Mouse (Mus musculus): Measurements from ENCODE around the gene Ctu1. TPM values are rescaled to one million over a fixed set of nuclear protein-coding genes. Genes with fewer than 3 reads are reported as not detected.

Ctu1 gene
- polyA plus RNA-seq, 1 experiment from 2014 or later = 31.9 TPM

GRCm38 (mm10) chr7:43712267-43712666, 40.5 kb downstream of the Ctu1 start, which contains the start of gene Klk13:
Gene Klk13, plus strand, starts transcription at chr7:43712567.
- no peaks in the 10 kb centered on the region for H3K4me1 ChIP-seq (replicated peaks; ENCODE audit: control insufficient read depth, insufficient read depth, low read length)

GRCm38 (mm10) chr7:43712917-43713316, 41.1 kb downstream of the Ctu1 start:
- WGBS = 12% methylated on average over 9 of the region's 9 CpGs
- no peak overlapping the region for H3K9ac ChIP-seq (replicated peaks; ENCODE audit: low read depth, low read length)
- H3K9me3 ChIP-seq (ENCODE audit: control insufficient read depth, low read length) = no peaks in the 10 kb centered on the region
- no peak for ATAC-seq
- no peak overlapping the region for H3K4me3 ChIP-seq (replicated peaks; ENCODE audit: low read length)
- no peak overlapping the region for H3K27ac ChIP-seq (ENCODE audit: low read length)
- H3K4me1 ChIP-seq (replicated peaks; ENCODE audit: control insufficient read depth, insufficient read depth, low read length) = no peaks in the 10 kb centered on the region
- H3K27me3 ChIP-seq (replicated peaks; ENCODE audit: control insufficient read depth, insufficient read depth, low read length) = no peaks in the 10 kb centered on the region
- no peaks in the 10 kb centered on the region for H3K36me3 ChIP-seq (ENCODE audit: control insufficient read depth, insufficient read depth)
- H3K4me2 ChIP-seq (ENCODE audit: low read length) = no peak overlapping the region

More at GRCm38 (mm10) chr7:43712267-43712666, 40.5 kb downstream of the Ctu1 start, which contains the start of gene Klk13:
- H3K27me3 ChIP-seq (replicated peaks; ENCODE audit: control insufficient read depth, insufficient read depth, low read length) = no peaks in the 10 kb centered on the region
- no peak for ATAC-seq
- H3K9me3 ChIP-seq (ENCODE audit: control insufficient read depth, low read length) = no peaks in the 10 kb centered on the region
- no peak within 1 kb of the TSS for H3K4me2 ChIP-seq (ENCODE audit: low read length)
- 54% methylated on average over 4 of the region's 4 CpGs for whole genome bisulfite sequencing
- H3K4me3 ChIP-seq (replicated peaks; ENCODE audit: low read length) = no peak within 1 kb of the TSS
- no peaks in the 10 kb centered on the region for H3K36me3 ChIP-seq (ENCODE audit: control insufficient read depth, insufficient read depth)
- no peak within 1 kb of the TSS for H3K9ac ChIP-seq (replicated peaks; ENCODE audit: low read depth, low read length)
- H3K27ac ChIP-seq (ENCODE audit: low read length) = no peak within 1 kb of the TSS

- Histone ChIP-seq H3K36me3 (ENCODE audit: control insufficient read depth, insufficient read depth) (no peaks in the 10 kb centered on the region), H3K4me3 (replicated peaks; ENCODE audit: low read length) (no peak overlapping the region), H3K4me2 (ENCODE audit: low read length) (no peak overlapping the region; the same call in 1 of the 2 replicates), H3K9me3 (ENCODE audit: control insufficient read depth, low read length) (no peaks in the 10 kb centered on the region), H3K27me3 (replicated peaks; ENCODE audit: control insufficient read depth, insufficient read depth, low read length) (no peaks in the 10 kb centered on the region), H3K4me1 (replicated peaks; ENCODE audit: control insufficient read depth, insufficient read depth, low read length) (no peaks in the 10 kb centered on the region), H3K27ac (ENCODE audit: low read length) (no peak overlapping the region), H3K9ac (replicated peaks; ENCODE audit: low read depth, low read length) (no peak overlapping the region)
- WGBS = 8% methylated on average over 17 of the region's 19 CpGs
- no peak for ATAC-seq
These were observed 42.0 kb downstream of the Ctu1 start for GRCm38 (mm10) chr7:43713741-43714351.

Other genes with a start within 250 kb of the Ctu1 start
- gene Lim2, start 244.3 kb upstream of the Ctu1 start, polyA plus RNA-seq (2015; fragmentation: Nextera tagmentation; extraction: Ambion mirVana) = not detected in 2 replicates
- not detected in 2 replicates for gene Nkg7, start 234.9 kb upstream of the Ctu1 start, polyA plus RNA-seq (2015; fragmentation: Nextera tagmentation; extraction: Ambion mirVana)
- not detected in 2 replicates for gene Cldnd2, start 231.2 kb upstream of the Ctu1 start, polyA plus RNA-seq (2015; fragmentation: Nextera tagmentation; extraction: Ambion mirVana)
- 123 and 127 TPM in 2 replicates for gene Etfb, start 227.9 kb upstream of the Ctu1 start, polyA plus RNA-seq (2015; fragmentation: Nextera tagmentation; extraction: Ambion mirVana)
- 0.42 TPM in 1 of 2 replicates, not detected in the other for gene Gm45233, start 227.9 kb upstream of the Ctu1 start, polyA plus RNA-seq (2015; fragmentation: Nextera tagmentation; extraction: Ambion mirVana)
- gene Vsig10l, start 208.9 kb upstream of the Ctu1 start, polyA plus RNA-seq (2015; fragmentation: Nextera tagmentation; extraction: Ambion mirVana) = 5.5 and 7.3 TPM in 2 replicates
- gene Iglon5, start 181.9 kb upstream of the Ctu1 start, polyA plus RNA-seq (2015; fragmentation: Nextera tagmentation; extraction: Ambion mirVana) = 4.3 and 4.5 TPM in 2 replicates
- not detected in 2 replicates for gene 4931406B18Rik, start 166.1 kb upstream of the Ctu1 start, polyA plus RNA-seq (2015; fragmentation: Nextera tagmentation; extraction: Ambion mirVana)
- 0.92 and 1.9 TPM in 2 replicates for gene Cd33, start 127.6 kb upstream of the Ctu1 start, polyA plus RNA-seq (2015; fragmentation: Nextera tagmentation; extraction: Ambion mirVana)
- 12.5 TPM in 2 replicates for gene Zfp658, start 109.8 kb upstream of the Ctu1 start, polyA plus RNA-seq (2015; fragmentation: Nextera tagmentation; extraction: Ambion mirVana)
- 18.5 and 20.9 TPM in 2 replicates for gene Zfp719, start 92.4 kb upstream of the Ctu1 start, polyA plus RNA-seq (2015; fragmentation: Nextera tagmentation; extraction: Ambion mirVana)
- gene Zfp819, start 64.8 kb upstream of the Ctu1 start, polyA plus RNA-seq (2015; fragmentation: Nextera tagmentation; extraction: Ambion mirVana) = 0.23 and 0.26 TPM in 2 replicates
- gene Ceacam18, start 37.3 kb upstream of the Ctu1 start, polyA plus RNA-seq (2015; fragmentation: Nextera tagmentation; extraction: Ambion mirVana) = not detected in 2 replicates
- 0.12 and 0.29 TPM in 2 replicates for gene Siglece, start 11.9 kb upstream of the Ctu1 start, polyA plus RNA-seq (2015; fragmentation: Nextera tagmentation; extraction: Ambion mirVana)
- gene Klk14, start 18.4 kb downstream of the Ctu1 start, polyA plus RNA-seq (2015; fragmentation: Nextera tagmentation; extraction: Ambion mirVana) = not detected in 2 replicates
- gene Klk13, start 40.6 kb downstream of the Ctu1 start, polyA plus RNA-seq (2015; fragmentation: Nextera tagmentation; extraction: Ambion mirVana) = not detected in 2 replicates
- not detected in 2 replicates for gene Klk12, start 96.9 kb downstream of the Ctu1 start, polyA plus RNA-seq (2015; fragmentation: Nextera tagmentation; extraction: Ambion mirVana)
- gene Klk11, start 102.6 kb downstream of the Ctu1 start, polyA plus RNA-seq (2015; fragmentation: Nextera tagmentation; extraction: Ambion mirVana) = not detected in 2 replicates
- gene Klk10, start 109.0 kb downstream of the Ctu1 start, polyA plus RNA-seq (2015; fragmentation: Nextera tagmentation; extraction: Ambion mirVana) = 0.35 TPM in 2 replicates
- gene Klk9, start 119.9 kb downstream of the Ctu1 start, polyA plus RNA-seq (2015; fragmentation: Nextera tagmentation; extraction: Ambion mirVana) = 0.23 TPM in 1 of 2 replicates, not detected in the other
- 5.8 and 6.8 TPM in 2 replicates for gene Klk8, start 125.6 kb downstream of the Ctu1 start, polyA plus RNA-seq (2015; fragmentation: Nextera tagmentation; extraction: Ambion mirVana)
- not detected in 2 replicates for gene Klk7, start 139.3 kb downstream of the Ctu1 start, polyA plus RNA-seq (2015; fragmentation: Nextera tagmentation; extraction: Ambion mirVana)
- not detected in 2 replicates for gene Klk6, start 152.5 kb downstream of the Ctu1 start, polyA plus RNA-seq (2015; fragmentation: Nextera tagmentation; extraction: Ambion mirVana)
- not detected in 2 replicates for gene Klk5, start 170.0 kb downstream of the Ctu1 start, polyA plus RNA-seq (2015; fragmentation: Nextera tagmentation; extraction: Ambion mirVana)
- gene Klk4, start 209.1 kb downstream of the Ctu1 start, polyA plus RNA-seq (2015; fragmentation: Nextera tagmentation; extraction: Ambion mirVana) = 0.33 and 0.46 TPM in 2 replicates

Data from forebrain, embryonic 16.5 days (tissue).